Mouse (Mus musculus) lung, postnatal 0 days (tissue): Measurements from ENCODE around the gene Ssbp2. TPM values are rescaled to one million over a fixed set of nuclear protein-coding genes. Genes with fewer than 3 reads are reported as not detected.

Experiments used
- ATAC-seq: fragments of 200-750 bp; cut with Nextera tagmentation; 2 replicates; pipeline ENCODE4 v1.8.0; 2017; ENCODE audit warnings: moderate library complexity
- DNase-seq: peaks from one replicate; pipeline ENCODE4 v3.0.0-alpha.2; 2016; ENCODE audit warnings: low spot score
- H3K27ac ChIP-seq: fragments of 300-500 bp; sonication (generic); 2 replicates; pipeline ENCODE4 v1.5.1; 2014; ENCODE audit warnings: antibody characterized with exemption, mild to moderate bottlenecking, low read length, mixed read lengths
- H3K27me3 ChIP-seq: fragments of 300-500 bp; sonication (generic); replicated peaks from 2 replicates; pipeline ENCODE4 v1.6.1; 2014; ENCODE audit warnings: low read length, mixed read lengths; ENCODE audit not compliant: insufficient read depth
- H3K36me3 ChIP-seq: fragments of 300-500 bp; sonication (generic); 2 replicates; pipeline ENCODE4 v1.6.1; 2014; ENCODE audit warnings: low read length, mixed read lengths; ENCODE audit not compliant: insufficient read depth
- H3K4me1 ChIP-seq: fragments of 300-500 bp; sonication (generic); 2 replicates; pipeline ENCODE4 v1.6.1; 2014; ENCODE audit warnings: antibody characterized with exemption, low read depth, low read length, mixed read lengths; ENCODE audit not compliant: insufficient read depth
- H3K4me2 ChIP-seq: fragments of 300-500 bp; sonication (generic); replicated peaks from 2 replicates; pipeline ENCODE4 v1.6.1; 2014; ENCODE audit warnings: low read depth, mild to moderate bottlenecking, low read length, moderate library complexity, mixed read lengths
- H3K4me3 ChIP-seq: fragments of 300-500 bp; sonication (generic); 2 replicates; pipeline ENCODE4 v1.5.1; 2014; ENCODE audit warnings: low read depth, low read length
- H3K9ac ChIP-seq: fragments of 300-500 bp; sonication (generic); replicated peaks from 2 replicates; pipeline ENCODE4 v1.6.1; 2014; ENCODE audit warnings: low read depth, mild to moderate bottlenecking
- H3K9me3 ChIP-seq: fragments of 300-500 bp; sonication (generic); 2 replicates; pipeline ENCODE4 v1.6.1; 2016; ENCODE audit warnings: low read length, mixed read lengths
- CTCF ChIP-seq: IDR thresholded peaks from 2 replicates; pipeline ENCODE4 v1.5.1; 2016; ENCODE audit warnings: antibody characterized with exemption, mild to moderate bottlenecking
- EP300 ChIP-seq: IDR thresholded peaks from 2 replicates; pipeline ENCODE4 v1.6.1; 2016; ENCODE audit warnings: antibody characterized with exemption, mild to moderate bottlenecking, control low read depth
- WGBS: fragments of 180-500 bp; shearing (Covaris S2); extraction: QIAGEN DNeasy Blood & Tissue Kit; methylation state at CpG from one replicate; pipeline ENCODE4 v1.1.7; 2014; 5-methylcytosine and 5-hydroxymethylcytosine counted together
- polyA plus RNA-seq: library from polyadenylated mRNA; unstranded; fragments of >200 nt; fragmentation: Nextera tagmentation; extraction: Ambion mirVana; gene quantifications from 2 replicates; pipeline ENCODE4 v1.2.1, GENCODE M21; 2015

The Ssbp2 gene
- polyA plus RNA-seq, 1 experiment from 2014 or later: 63.1 TPM

- peak; percentile 90 for DNase-seq
- 15% methylated on average over 5 of the region's 5 CpGs for WGBS
Observed at GRCm38 (mm10) chr13:91636814-91637213, 176.7 kb downstream of the Ssbp2 start.

GRCm38 (mm10) chr13:91638836-91639235 is 178.8 kb downstream of the Ssbp2 start:
- Histone ChIP-seq H3K9me3 (no peaks in the 10 kb centered on the region), H3K27ac (no peak overlapping the region), H3K4me2 (no peak overlapping the region), H3K9ac (no peak overlapping the region), H3K4me1 (no peaks in the 10 kb centered on the region), H3K36me3 (no peaks in the 10 kb centered on the region), H3K27me3 (no peaks in the 10 kb centered on the region), H3K4me3 (no peak overlapping the region)
- DNase-seq (no peak), ATAC-seq (no peak)
- 52% methylated on average over 5 of the region's 5 CpGs for WGBS
- TF ChIP-seq CTCF (no peak), EP300 (no peak)

More at GRCm38 (mm10) chr13:91636814-91637213, 176.7 kb downstream of the Ssbp2 start:
- no peaks in the 10 kb centered on the region for H3K27me3 ChIP-seq
- ATAC-seq: peak; percentile 62
- no peak overlapping the region for H3K4me3 ChIP-seq
- H3K4me2 ChIP-seq: no peak overlapping the region
- no peak overlapping the region for H3K27ac ChIP-seq
- H3K36me3 ChIP-seq: no peaks in the 10 kb centered on the region
- H3K9me3 ChIP-seq: no peaks in the 10 kb centered on the region
- TF ChIP-seq EP300 (no peak), CTCF (peak; percentile 94)
- H3K9ac ChIP-seq: no peak overlapping the region
- no peaks in the 10 kb centered on the region for H3K4me1 ChIP-seq

- no peaks in the 10 kb centered on the region for H3K36me3 ChIP-seq
- 58% methylated on average over 5 of the region's 5 CpGs for WGBS
- DNase-seq: peak; percentile 27
Observed at GRCm38 (mm10) chr13:91640219-91640618, 180.1 kb downstream of the Ssbp2 start.

GRCm38 (mm10) chr13:91648240-91648639 is 188.2 kb downstream of the Ssbp2 start:
- Histone ChIP-seq H3K4me3 (no peak overlapping the region), H3K4me2 (no peak overlapping the region), H3K9me3 (no peaks in the 10 kb centered on the region), H3K9ac (no peak overlapping the region), H3K4me1 (no peaks in the 10 kb centered on the region), H3K27ac (no peak overlapping the region), H3K27me3 (no peaks in the 10 kb centered on the region), H3K36me3 (no peaks in the 10 kb centered on the region)
- ATAC-seq (peak; percentile 37; the same call in 1 of the 2 replicates), DNase-seq (peak; percentile 20)
- 50% methylated on average over 6 of the region's 6 CpGs for WGBS
- TF ChIP-seq CTCF: peak; percentile 69
- no peak for TF ChIP-seq EP300

More at GRCm38 (mm10) chr13:91640219-91640618, 180.1 kb downstream of the Ssbp2 start:
- Histone ChIP-seq H3K4me3 (no peak overlapping the region), H3K27me3 (no peaks in the 10 kb centered on the region), H3K27ac (no peak overlapping the region), H3K4me1 (no peaks in the 10 kb centered on the region), H3K9me3 (no peaks in the 10 kb centered on the region), H3K9ac (no peak overlapping the region), H3K4me2 (no peak overlapping the region)
- ATAC-seq: no peak
- TF ChIP-seq CTCF (no peak), EP300 (no peak)

GRCm38 (mm10) chr13:91649926-91650325 is 189.8 kb downstream of the Ssbp2 start:
- Histone ChIP-seq H3K27ac (no peak overlapping the region), H3K4me1 (no peaks in the 10 kb centered on the region), H3K27me3 (no peaks in the 10 kb centered on the region), H3K4me2 (no peak overlapping the region), H3K4me3 (no peak overlapping the region), H3K9me3 (no peaks in the 10 kb centered on the region), H3K36me3 (no peaks in the 10 kb centered on the region), H3K9ac (no peak overlapping the region)
- ATAC-seq (no peak), DNase-seq (no peak)
- TF ChIP-seq CTCF: no peak
- TF ChIP-seq EP300: no peak
- WGBS: 69% methylated on average over 7 of the region's 7 CpGs

- H3K9me3 ChIP-seq: no peaks in the 10 kb centered on the region
- no peak overlapping the region for H3K27ac ChIP-seq
- 43% methylated on average over 5 of the region's 5 CpGs for WGBS
- no peak for DNase-seq
- no peaks in the 10 kb centered on the region for H3K36me3 ChIP-seq
- ATAC-seq: no peak
- H3K9ac ChIP-seq: no peak overlapping the region
- H3K27me3 ChIP-seq: no peaks in the 10 kb centered on the region
- no peaks in the 10 kb centered on the region for H3K4me1 ChIP-seq
- no peak for TF ChIP-seq CTCF
- no peak overlapping the region for H3K4me2 ChIP-seq
- no peak overlapping the region for H3K4me3 ChIP-seq
Observed at GRCm38 (mm10) chr13:91661068-91661795, 201.1 kb downstream of the Ssbp2 start.
